Mouse (Mus musculus) small intestine, adult 2 months (tissue): ENCODE measurements around the gene Ptgfrn.

ENCODE experiments used
- CTCF ChIP-seq: fragments of 200-500 bp; IDR thresholded peaks from 2 replicates; pipeline ENCODE4 v1.5.1; 2012; ENCODE audit warnings: low read depth, mild to moderate bottlenecking, control low read depth, inconsistent platforms, low read length, moderate library complexity, mixed read lengths; ENCODE audit not compliant: insufficient replicate concordance, insufficient read length; ENCODE audit errors: extremely low read depth
- POLR2A ChIP-seq: fragments of 200-500 bp; IDR thresholded peaks from 2 replicates; pipeline ENCODE4 v1.6.1; 2012; ENCODE audit warnings: low read depth, mild to moderate bottlenecking, control low read depth, inconsistent platforms, low read length, moderate library complexity

DNA sequence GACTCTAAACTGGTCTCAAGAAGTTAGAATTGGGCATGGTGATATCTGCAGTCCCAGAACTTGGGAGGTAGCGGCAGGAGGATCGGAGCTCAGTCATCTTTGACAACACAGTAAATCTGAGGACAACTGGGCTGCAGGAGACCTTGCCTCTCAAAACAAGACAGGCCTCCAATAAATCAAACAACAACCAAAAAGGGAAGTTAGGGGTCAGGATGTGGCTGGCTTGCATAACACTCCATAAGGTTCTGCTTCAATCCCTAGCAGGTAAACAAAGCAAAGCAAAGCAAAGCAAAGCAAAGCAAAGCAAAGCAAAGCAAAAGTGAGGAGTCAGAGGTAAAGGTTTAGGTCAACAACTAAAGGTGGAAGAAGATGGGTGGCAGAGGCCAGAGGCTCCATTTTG, 51.9 kb downstream of the Ptgfrn start:
- TF ChIP-seq CTCF (no peak), POLR2A (no peak)
